Mouse (Mus musculus): ENCODE measurements around the gene Pip5kl1. TPM values are rescaled to one million over a fixed set of nuclear protein-coding genes. Genes with fewer than 3 reads are reported as not detected.
A peak's percentile ranks its signal among the peaks of the same experiment; 100 is the strongest.

The Pip5kl1 gene
- polyA plus RNA-seq, 1 experiment from 2014 or later, result 5.4 TPM

DNA sequence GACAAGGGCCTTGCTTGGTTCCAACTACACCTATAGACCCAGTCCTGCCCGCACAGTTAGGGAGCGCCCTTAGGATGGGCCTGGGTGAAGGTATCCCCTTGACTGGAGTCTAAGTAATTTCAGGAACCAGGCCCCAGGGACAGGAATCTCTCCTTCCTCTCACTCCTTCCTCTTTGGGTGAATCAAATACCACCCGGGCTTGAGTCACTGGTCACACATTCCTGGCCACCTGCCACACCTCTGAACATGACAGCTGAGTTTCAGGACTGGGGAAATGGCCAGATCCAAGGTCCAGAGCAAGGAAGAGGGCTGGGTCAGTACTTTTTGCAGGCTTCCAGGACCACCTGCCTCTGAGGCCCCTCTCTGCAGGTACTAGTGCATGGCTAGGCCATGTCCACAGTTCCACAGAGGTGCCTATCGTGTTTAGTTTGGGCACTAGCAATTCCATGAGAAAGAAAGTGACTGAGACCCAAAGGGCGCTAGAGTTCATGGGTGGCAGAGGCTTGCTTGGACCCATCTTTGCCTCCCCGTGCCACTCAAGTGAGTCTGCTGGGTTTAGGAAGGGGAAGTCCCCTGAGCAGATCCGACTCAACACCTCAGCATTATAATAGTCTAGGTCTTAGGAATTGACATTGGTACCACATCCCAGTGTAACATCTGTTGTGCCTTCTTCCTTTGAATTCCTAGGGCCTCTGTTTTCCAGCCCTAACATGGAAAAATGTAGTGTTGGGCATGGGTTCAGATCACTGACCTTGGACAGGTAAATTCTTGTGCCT lies 26.4 kb upstream of the Pip5kl1 start:
- no peak overlapping the region for H3K9ac ChIP-seq (replicated peaks)
- H3K4me1 ChIP-seq (replicated peaks), result peaks cover 21% of the 10 kb centered on the region
- H3K27me3 ChIP-seq, result no peaks in the 10 kb centered on the region
- H3K27ac ChIP-seq, result no peak overlapping the region
- no peak for ATAC-seq (ENCODE audit: insufficient number of reproducible peaks, insufficient read depth, low FRiP score, low TSS enrichment, low read depth)
- WGBS, result 88% methylated on average over 7 of the region's 7 CpGs
- H3K4me3 ChIP-seq (replicated peaks), result no peak overlapping the region
- no peaks in the 10 kb centered on the region for H3K9me3 ChIP-seq
- H3K4me2 ChIP-seq, result no peak overlapping the region
- H3K36me3 ChIP-seq, result peaks cover 28% of the 10 kb centered on the region

DNA sequence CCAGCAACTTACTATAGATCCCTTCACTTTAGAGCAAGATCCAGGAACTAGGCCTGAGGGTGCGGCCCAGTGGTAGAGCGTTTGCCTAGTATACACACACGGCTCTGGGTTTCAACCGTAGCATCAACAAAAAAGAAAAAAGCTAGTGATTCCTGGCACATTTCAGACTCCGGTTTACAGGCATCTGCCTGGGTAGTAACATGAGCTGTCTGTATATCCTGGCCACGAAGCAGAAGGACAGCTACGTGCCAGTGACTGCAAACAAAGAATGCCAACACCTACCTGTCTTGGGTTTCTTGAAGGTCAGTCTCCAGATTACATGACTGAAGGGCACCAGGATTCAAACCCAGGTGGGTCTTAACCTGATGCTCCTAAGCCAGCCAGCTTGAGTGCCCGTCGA lies 25.4 kb upstream of the Pip5kl1 start:
- Histone ChIP-seq H3K4me2 (no peak overlapping the region), H3K36me3 (peaks cover 28% of the 10 kb centered on the region), H3K27ac (peak overlapping the region; percentile 75; the same call in 1 of the 2 replicates), H3K27me3 (no peaks in the 10 kb centered on the region), H3K9ac (replicated peaks) (0 out of 2 replicates have a peak overlapping the region, but pooled peaks have one; percentile 12), H3K9me3 (no peaks in the 10 kb centered on the region), H3K4me1 (replicated peaks) (peaks cover 21% of the 10 kb centered on the region), H3K4me3 (replicated peaks) (no peak overlapping the region)
- no peak for ATAC-seq (ENCODE audit: insufficient number of reproducible peaks, insufficient read depth, low FRiP score, low TSS enrichment, low read depth)
- 82% methylated on average over 9 of the region's 9 CpGs for WGBS

DNA sequence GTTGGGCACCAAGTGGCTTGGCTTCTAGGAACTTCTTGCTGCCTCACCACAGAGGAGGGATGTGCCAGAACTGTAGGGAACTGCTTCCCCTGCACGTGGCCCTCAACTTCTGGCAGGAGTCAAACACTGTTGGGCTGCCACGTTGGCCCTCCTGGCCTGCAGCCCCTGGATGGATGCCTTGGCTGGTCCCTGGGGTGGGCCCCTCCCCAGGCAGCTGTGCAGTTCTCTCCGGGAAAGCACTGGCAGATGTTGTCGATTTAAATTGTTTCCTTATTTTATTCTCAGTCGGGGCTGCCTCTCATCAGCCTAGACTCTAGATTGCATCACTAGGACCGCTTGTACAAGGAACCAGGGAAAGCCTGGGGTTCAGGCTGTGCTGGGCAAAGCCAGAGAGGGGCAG lies 24.8 kb upstream of the Pip5kl1 start:
- Histone ChIP-seq H3K27me3 (no peaks in the 10 kb centered on the region), H3K4me2 (no peak overlapping the region), H3K4me1 (replicated peaks) (peaks cover 21% of the 10 kb centered on the region), H3K27ac (peak overlapping the region; percentile 75), H3K9ac (replicated peaks) (no peak overlapping the region), H3K4me3 (replicated peaks) (no peak overlapping the region), H3K36me3 (peaks cover 28% of the 10 kb centered on the region), H3K9me3 (no peaks in the 10 kb centered on the region)
- 0 out of 2 replicates have a peak, but pooled peaks have one; percentile 26 for ATAC-seq (ENCODE audit: insufficient number of reproducible peaks, insufficient read depth, low FRiP score, low TSS enrichment, low read depth)
- 39% methylated on average over 6 of the region's 6 CpGs for WGBS

DNA sequence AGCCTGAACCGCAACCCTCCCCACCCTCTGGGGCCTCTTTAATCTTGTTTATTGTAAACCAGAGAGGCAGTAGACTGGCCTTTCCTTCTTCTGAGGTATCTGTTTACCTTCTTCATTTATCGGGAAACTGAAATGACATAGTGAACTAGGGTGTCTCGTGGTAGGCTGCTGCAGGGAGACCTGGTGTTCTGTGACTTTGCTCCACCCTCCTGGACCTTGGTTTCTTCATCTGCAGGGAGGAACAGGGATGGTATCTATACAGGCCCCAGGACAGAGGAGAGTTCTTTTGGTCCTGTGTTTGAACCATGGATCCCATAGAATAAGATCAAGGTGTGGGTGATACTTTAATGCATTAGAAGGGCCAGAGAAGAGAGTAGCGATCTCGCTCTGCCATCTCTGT lies 23.4 kb upstream of the Pip5kl1 start:
- no peak overlapping the region for H3K4me3 ChIP-seq (replicated peaks)
- peaks cover 24% of the 10 kb centered on the region for H3K36me3 ChIP-seq
- no peak for ATAC-seq (ENCODE audit: insufficient number of reproducible peaks, insufficient read depth, low FRiP score, low TSS enrichment, low read depth)
- H3K27ac ChIP-seq, result no peak overlapping the region
- no peaks in the 10 kb centered on the region for H3K27me3 ChIP-seq
- 71% methylated on average over 5 of the region's 5 CpGs for WGBS
- H3K4me1 ChIP-seq (replicated peaks), result peaks cover 31% of the 10 kb centered on the region
- H3K9ac ChIP-seq (replicated peaks), result no peak overlapping the region
- no peaks in the 10 kb centered on the region for H3K9me3 ChIP-seq
- no peak overlapping the region for H3K4me2 ChIP-seq

DNA sequence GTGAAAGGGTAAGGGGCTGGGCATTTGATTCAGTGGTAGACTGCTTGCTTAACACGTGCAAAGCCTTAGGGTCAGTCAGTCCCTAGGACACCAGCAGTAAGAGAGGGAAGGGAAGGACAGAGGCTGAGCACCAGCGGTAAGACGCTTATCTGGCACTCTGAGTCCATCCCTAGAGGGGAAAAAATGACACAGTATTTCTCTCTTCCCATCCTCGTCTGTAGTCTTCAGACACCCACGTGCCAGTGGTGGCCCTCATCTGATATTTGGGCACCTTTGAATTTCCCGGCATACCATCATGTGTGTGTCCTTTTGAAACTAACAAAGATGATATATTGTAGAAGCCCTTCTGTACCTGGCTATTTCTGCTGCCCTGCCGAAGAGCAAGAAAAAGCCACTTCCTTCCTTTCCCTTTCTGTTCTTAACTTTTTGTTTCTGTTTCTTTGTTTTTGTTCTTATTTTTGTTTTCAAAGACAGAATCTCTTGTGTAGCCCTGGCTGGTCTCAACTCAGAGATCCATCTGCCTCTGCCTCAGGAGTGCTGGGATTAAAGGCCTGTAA lies 20.9 kb upstream of the Pip5kl1 start:
- Histone ChIP-seq H3K36me3 (peaks cover 22% of the 10 kb centered on the region), H3K4me3 (replicated peaks) (no peak overlapping the region), H3K4me2 (no peak overlapping the region), H3K27me3 (no peaks in the 10 kb centered on the region), H3K4me1 (replicated peaks) (peaks cover 40% of the 10 kb centered on the region), H3K9ac (replicated peaks) (no peak overlapping the region), H3K9me3 (no peaks in the 10 kb centered on the region), H3K27ac (no peak overlapping the region)
- WGBS, result 88% methylated on average over 7 of the region's 7 CpGs
- no peak for ATAC-seq (ENCODE audit: insufficient number of reproducible peaks, insufficient read depth, low FRiP score, low TSS enrichment, low read depth)

DNA sequence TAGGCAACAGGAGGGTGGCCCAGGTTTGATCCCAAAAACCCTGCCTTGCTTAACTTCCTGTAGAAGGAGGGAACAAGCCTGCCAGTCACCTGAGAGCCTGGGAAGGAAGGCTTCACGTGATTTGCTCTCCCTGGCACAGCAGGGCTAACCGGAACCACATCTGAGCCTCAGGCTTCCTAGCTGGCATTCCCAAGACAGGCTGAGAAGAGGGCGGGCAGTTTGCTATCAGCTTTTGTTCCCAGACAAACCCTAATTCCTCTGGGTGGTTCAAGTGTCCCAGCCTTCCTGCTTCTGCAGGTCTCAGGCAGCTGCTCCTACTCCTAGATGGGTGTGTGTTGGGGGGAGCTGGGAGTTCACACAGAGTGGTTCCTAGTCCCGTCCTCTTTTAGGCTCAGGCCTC lies 19.1 kb upstream of the Pip5kl1 start:
- H3K4me2 ChIP-seq, result no peak overlapping the region
- peaks cover 39% of the 10 kb centered on the region for H3K36me3 ChIP-seq
- no peaks in the 10 kb centered on the region for H3K9me3 ChIP-seq
- no peak overlapping the region for H3K9ac ChIP-seq (replicated peaks)
- 67% methylated on average over 4 of the region's 4 CpGs for WGBS
- no peak overlapping the region for H3K4me3 ChIP-seq (replicated peaks)
- ATAC-seq (ENCODE audit: insufficient number of reproducible peaks, insufficient read depth, low FRiP score, low TSS enrichment, low read depth), result no peak
- no peaks in the 10 kb centered on the region for H3K27me3 ChIP-seq
- H3K4me1 ChIP-seq (replicated peaks), result peaks cover 23% of the 10 kb centered on the region; the same call in 1 of the 2 replicates
- H3K27ac ChIP-seq, result peak overlapping the region; percentile 47

DNA sequence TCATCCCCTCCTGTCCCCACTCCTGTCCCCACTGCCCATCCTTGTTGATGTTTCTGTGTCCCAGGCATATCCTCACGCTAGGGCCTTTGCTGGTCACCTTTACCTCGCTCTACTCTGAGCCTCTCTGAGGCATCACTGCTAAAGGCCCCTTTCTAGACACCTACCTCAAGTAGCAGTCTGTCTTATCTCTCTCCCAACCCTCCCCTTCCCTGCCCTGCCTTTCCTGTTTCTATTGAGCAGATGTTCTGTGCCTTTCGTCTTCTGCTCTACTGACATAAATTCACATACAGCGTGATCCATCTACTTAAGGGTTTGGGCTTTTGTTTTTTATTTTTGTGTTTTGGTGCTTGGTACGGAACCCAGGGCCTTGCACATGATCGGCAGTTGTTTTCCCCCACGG lies 18.6 kb upstream of the Pip5kl1 start:
- Histone ChIP-seq H3K9ac (replicated peaks) (no peak overlapping the region), H3K4me3 (replicated peaks) (no peak overlapping the region), H3K36me3 (peaks cover 44% of the 10 kb centered on the region), H3K4me2 (no peak overlapping the region), H3K9me3 (no peaks in the 10 kb centered on the region), H3K27me3 (no peaks in the 10 kb centered on the region), H3K27ac (no peak overlapping the region), H3K4me1 (replicated peaks) (peaks cover 19% of the 10 kb centered on the region; the same call in 1 of the 2 replicates)
- no peak for ATAC-seq (ENCODE audit: insufficient number of reproducible peaks, insufficient read depth, low FRiP score, low TSS enrichment, low read depth)
- 82% methylated on average over 7 of the region's 7 CpGs for WGBS

DNA sequence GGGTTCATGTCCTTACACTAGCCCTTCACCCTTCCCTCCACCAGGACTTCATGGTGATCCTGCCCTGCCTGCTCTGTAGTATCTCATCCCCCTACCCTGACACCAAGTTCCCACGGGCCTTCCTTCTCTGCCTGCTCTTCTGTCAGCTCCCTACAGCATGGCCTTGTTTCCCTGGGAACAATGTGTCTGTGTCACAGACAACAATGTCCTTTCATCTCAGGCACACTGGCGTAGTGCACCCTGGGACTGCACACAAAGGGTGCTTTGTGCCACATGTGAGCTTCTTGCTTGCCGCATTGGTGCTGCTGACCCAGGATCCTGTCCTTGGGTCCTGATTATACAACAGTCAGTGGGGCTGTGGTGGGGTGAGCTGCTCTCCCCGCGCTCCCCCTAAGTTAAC lies 15.0 kb upstream of the Pip5kl1 start:
- Histone ChIP-seq H3K9me3 (no peaks in the 10 kb centered on the region), H3K27me3 (no peaks in the 10 kb centered on the region), H3K36me3 (peaks cover 75% of the 10 kb centered on the region), H3K4me3 (replicated peaks) (no peak overlapping the region), H3K4me1 (replicated peaks) (peaks cover 19% of the 10 kb centered on the region; the same call in 1 of the 2 replicates), H3K27ac (peak overlapping the region; percentile 42; the same call in 1 of the 2 replicates), H3K9ac (replicated peaks) (no peak overlapping the region), H3K4me2 (no peak overlapping the region)
- ATAC-seq (ENCODE audit: insufficient number of reproducible peaks, insufficient read depth, low FRiP score, low TSS enrichment, low read depth), result 0 out of 2 replicates have a peak, but pooled peaks have one; percentile 12
- WGBS, result 74% methylated on average over 5 of the region's 5 CpGs

DNA sequence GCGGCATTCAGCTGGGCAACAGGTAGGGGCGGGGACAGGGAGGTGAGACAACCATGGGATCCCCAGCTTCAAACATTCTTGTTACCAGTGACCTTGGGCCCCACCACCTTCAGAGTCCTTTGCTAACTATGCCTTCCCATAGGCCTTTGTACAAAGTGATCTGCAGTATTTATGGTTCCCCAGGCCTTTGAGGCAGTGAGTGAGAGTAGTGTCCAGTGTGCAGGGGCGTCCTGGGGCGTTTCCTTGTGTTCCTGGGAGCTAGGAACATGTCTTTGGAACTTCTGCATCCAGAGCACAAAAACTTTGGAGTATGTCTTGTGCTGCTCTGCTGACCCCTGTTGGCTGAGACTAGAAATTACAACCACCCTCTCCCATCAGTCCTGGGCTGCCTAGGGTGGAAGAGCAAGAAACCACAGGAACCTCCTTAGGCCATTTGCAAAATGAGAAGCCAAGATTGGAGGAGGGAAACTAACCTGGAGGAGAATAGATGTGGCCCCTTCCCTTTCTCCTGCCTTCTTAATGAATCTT lies 8.0 kb upstream of the Pip5kl1 start:
- no peaks in the 10 kb centered on the region for H3K9me3 ChIP-seq
- ATAC-seq (ENCODE audit: insufficient number of reproducible peaks, insufficient read depth, low FRiP score, low TSS enrichment, low read depth), result no peak
- H3K4me2 ChIP-seq, result no peak overlapping the region
- peaks cover 72% of the 10 kb centered on the region for H3K36me3 ChIP-seq
- H3K4me1 ChIP-seq (replicated peaks), result peaks cover 5% of the 10 kb centered on the region
- no peak overlapping the region for H3K9ac ChIP-seq (replicated peaks)
- H3K27me3 ChIP-seq, result no peaks in the 10 kb centered on the region
- no peak overlapping the region for H3K4me3 ChIP-seq (replicated peaks)
- 47% methylated on average over 4 of the region's 4 CpGs for WGBS
- no peak overlapping the region for H3K27ac ChIP-seq

DNA sequence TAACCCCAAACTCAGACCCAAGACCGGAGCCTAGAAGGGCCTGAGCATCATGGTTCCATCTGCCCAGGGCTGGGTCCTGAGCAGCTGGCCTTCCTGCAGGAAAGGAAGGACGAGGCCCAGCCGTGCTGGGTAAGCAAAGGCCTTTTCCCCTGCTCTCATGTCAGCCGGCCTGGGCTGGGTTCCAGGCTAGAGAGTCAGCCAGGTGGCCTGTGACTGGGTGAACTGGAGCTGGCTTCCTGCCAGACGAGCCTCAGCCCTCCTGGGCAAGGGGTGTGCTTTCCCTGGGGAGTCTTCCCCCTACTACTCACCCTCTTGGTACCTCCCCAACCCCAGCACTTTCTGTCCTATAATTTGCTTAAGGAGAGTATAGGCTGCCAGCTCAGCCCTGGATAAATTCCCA lies 6.4 kb upstream of the Pip5kl1 start:
- 77% methylated on average over 5 of the region's 5 CpGs for WGBS
- H3K4me2 ChIP-seq, result no peak overlapping the region
- H3K27me3 ChIP-seq, result no peaks in the 10 kb centered on the region
- H3K9me3 ChIP-seq, result no peaks in the 10 kb centered on the region
- peaks cover 12% of the 10 kb centered on the region for H3K4me1 ChIP-seq (replicated peaks)
- H3K9ac ChIP-seq (replicated peaks), result no peak overlapping the region
- no peak overlapping the region for H3K27ac ChIP-seq
- ATAC-seq (ENCODE audit: insufficient number of reproducible peaks, insufficient read depth, low FRiP score, low TSS enrichment, low read depth), result no peak
- H3K4me3 ChIP-seq (replicated peaks), result no peak overlapping the region
- H3K36me3 ChIP-seq, result peaks cover 70% of the 10 kb centered on the region

DNA sequence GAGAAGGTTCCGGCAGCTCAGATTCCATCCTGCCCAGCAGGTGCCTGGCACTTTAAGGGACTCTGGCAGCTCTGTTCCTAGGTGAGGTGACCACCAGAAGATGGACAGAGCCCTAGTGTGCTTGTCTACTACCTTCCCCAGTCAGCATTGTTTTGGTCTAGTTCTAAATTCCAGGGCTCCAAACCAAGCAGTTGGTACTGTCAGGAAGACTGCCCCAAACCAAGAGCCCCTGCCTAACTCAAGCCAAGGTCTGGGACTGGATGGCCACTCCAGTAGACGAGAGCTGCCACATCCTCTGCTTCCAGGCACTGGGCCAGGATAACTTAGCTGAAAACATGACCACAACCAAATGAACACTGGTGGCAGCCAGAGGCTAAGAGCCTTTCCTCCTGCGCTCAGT lies 5.7 kb upstream of the Pip5kl1 start:
- WGBS, result 91% methylated on average over 3 of the region's 3 CpGs
- no peaks in the 10 kb centered on the region for H3K27me3 ChIP-seq

More for the DNA sequence above, 5.7 kb upstream of the Pip5kl1 start:
- Histone ChIP-seq H3K4me1 (replicated peaks) (peaks cover 12% of the 10 kb centered on the region), H3K9ac (replicated peaks) (no peak overlapping the region), H3K9me3 (no peaks in the 10 kb centered on the region), H3K4me3 (replicated peaks) (no peak overlapping the region), H3K36me3 (peaks cover 64% of the 10 kb centered on the region), H3K27ac (no peak overlapping the region), H3K4me2 (no peak overlapping the region)
- ATAC-seq (ENCODE audit: insufficient number of reproducible peaks, insufficient read depth, low FRiP score, low TSS enrichment, low read depth), result no peak
